9 mouse cellular contexts compared by ENCODE assay signal in genomic region chr16:90407541-90408289, GRCm38 (mm10). TPM values are rescaled to one million over a fixed set of nuclear protein-coding genes. Genes with fewer than 3 reads are reported as not detected.
A peak's percentile ranks its signal among the peaks of the same experiment; 100 is the strongest.
DNase-seq lines count a peak whose midpoint lies in the region; ATAC-seq and TF ChIP-seq lines count a peak whose summit lies in the region.
"Had no signal": no experiment of that assay in that cellular context is flagged by ENCODE, and none has a peak within 500 bp of the region (broad histone marks: within the 10 kb centered on the region; RNA-seq: fewer than 3 reads in every experiment).

No protein-coding gene starts in this region.

- H3K36me3 ChIP-seq in heart, postnatal 0 days (replicated peaks; ENCODE audit: control insufficient read depth, insufficient read depth, low read length), result no peaks in the 10 kb centered on the region
- no peaks in the 10 kb centered on the region for H3K36me3 ChIP-seq in hindbrain, embryonic 15.5 days
- H3K36me3 ChIP-seq in myocyte (ENCODE audit: control insufficient read depth, insufficient read depth), result no peaks in the 10 kb centered on the region

- no peak for TF ChIP-seq POLR2A in myocyte (IDR thresholded peaks at IDR 0.05; ENCODE audit: insufficient read length, low read depth)

- no peaks in the 10 kb centered on the region for H3K9me3 ChIP-seq in heart, postnatal 0 days (replicated peaks; ENCODE audit: control insufficient read depth, low read length)
- H3K9me3 ChIP-seq in hindbrain, embryonic 15.5 days, result no peaks in the 10 kb centered on the region

- H3K4me2 ChIP-seq in heart, postnatal 0 days (ENCODE audit: low read depth, low read length), result peak overlapping the region; percentile 21; the same call in 1 of the 2 replicates
- H3K4me2 ChIP-seq in hindbrain, embryonic 15.5 days, result 0 out of 2 replicates have a peak overlapping the region, but pooled peaks have one; percentile 1
- H3K4me2 ChIP-seq in myocyte (ENCODE audit: low read depth), result peak overlapping the region; percentile 69

- peak overlapping the region; percentile 37; the same call in 1 of the 2 replicates for H3K9ac ChIP-seq in heart, postnatal 0 days (replicated peaks; ENCODE audit: low read depth, low read length)
- no peak overlapping the region for H3K9ac ChIP-seq in hindbrain, embryonic 15.5 days

- H3K27ac ChIP-seq in heart, postnatal 0 days (ENCODE audit: low read depth), result peak overlapping the region; percentile 81
- peak overlapping the region; percentile 1; the same call in 1 of the 2 replicates for H3K27ac ChIP-seq in hindbrain, embryonic 15.5 days (replicated peaks)

- ATAC-seq in heart, postnatal 0 days (ENCODE audit: insufficient read depth, low read depth), result peak; percentile 47; the same call in 1 of the 2 replicates
- ATAC-seq in hindbrain, embryonic 15.5 days (ENCODE audit: low FRiP score, low read depth), result peak; percentile 67; the same call in 1 of the 2 replicates

- TF ChIP-seq EP300 in heart, postnatal 0 days (IDR thresholded peaks at IDR 0.05; ENCODE audit: low read depth), result no peak

- H3K79me2 ChIP-seq in myocyte (ENCODE audit: control insufficient read depth, insufficient read depth), result no peaks in the 10 kb centered on the region

- no peak overlapping the region for H3ac ChIP-seq in myocyte (ENCODE audit: control insufficient read depth, insufficient read length)

- H3K4me1 ChIP-seq in heart, postnatal 0 days (ENCODE audit: control insufficient read depth, insufficient read depth), result peaks cover 21% of the 10 kb centered on the region
- H3K4me1 ChIP-seq in hindbrain, embryonic 15.5 days (replicated peaks), result peaks cover 28% of the 10 kb centered on the region

- 29% methylated on average over 12 of the region's 12 CpGs for WGBS in heart, postnatal 0 days
- 16% methylated on average over 12 of the region's 12 CpGs for WGBS in hindbrain, embryonic 15.5 days

- no peak for TF ChIP-seq CTCF in heart, postnatal 0 days (IDR thresholded peaks at IDR 0.05; ENCODE audit: low read depth)

- no peak overlapping the region for H3K4me3 ChIP-seq in heart, postnatal 0 days (ENCODE audit: low read depth, low read length)
- no peak overlapping the region for H3K4me3 ChIP-seq in hindbrain, embryonic 15.5 days
- no peak overlapping the region for H3K4me3 ChIP-seq in myocyte

- peak; percentile 37 for DNase-seq in heart, postnatal 0 days (ENCODE audit: low spot score)
- no peak for DNase-seq in heart, adult 9 months (ENCODE audit: low spot score in 2 of 2)
- peak; percentile 76 for DNase-seq in embryo, embryonic 11 days
- no peak for DNase-seq in gastrocnemius, adult 18-20 months (ENCODE audit: low spot score)
- DNase-seq in right cerebral cortex, adult 2 months (ENCODE audit: low spot score in 2 of 2), result no peak
- no peak for DNase-seq in adipocyte (ENCODE audit: low spot score)
- DNase-seq: thymus, adult 2 months had no signal

- no peaks in the 10 kb centered on the region for H3K27me3 ChIP-seq in heart, postnatal 0 days (ENCODE audit: control insufficient read depth, insufficient read depth, low read length)
- no peaks in the 10 kb centered on the region for H3K27me3 ChIP-seq in hindbrain, embryonic 15.5 days
- no peaks in the 10 kb centered on the region for H3K27me3 ChIP-seq in myocyte (ENCODE audit: control insufficient read depth, insufficient read depth, insufficient read length)

TF ChIP-seq in myocyte, 11 proteins besides CTCF, POLR2A, EP300 and RAD21:
- TF ChIP-seq MYOD1 (IDR thresholded peaks at IDR 0.05; ENCODE audit: control insufficient read depth in 1 of 3, insufficient read length in 2 of 3, low read depth in 2 of 3) (peak in 2 of 3 experiments; percentile 62 to 79), CEBPB (IDR thresholded peaks at IDR 0.05; ENCODE audit: insufficient read depth, poor library complexity, severe bottlenecking) (no peak)

RNA-seq across cellular contexts. Expression of gene Hunk, which starts 21.9 kb away (rescaled TPM):
- total RNA-seq in heart, postnatal 0 days (2014; rRNA removed; ENCODE audit: low replicate concordance), result 3.3 and 7.7 TPM in 2 replicates
- 1.4 and 1.6 TPM in 2 replicates for polyA plus RNA-seq in heart, postnatal 0 days (2015; fragmentation: Nextera tagmentation; extraction: Ambion mirVana)
- polyA plus RNA-seq in hindbrain, embryonic 15.5 days (2015; fragmentation: Nextera tagmentation; extraction: Ambion mirVana), result 6.3 and 7.1 TPM in 2 replicates
- 0.37 TPM for polyA plus RNA-seq in myocyte (2012; fragmentation: generic; extraction: Trizol)
- total RNA-seq in gastrocnemius, adult 18-20 months (2021), result under 1 TPM; 0.17 to 0.32 TPM

Comparison
In these comparisons a context has a peak if more than half of its experiments do, and no peak if none do; other contexts are left out.
1. DNase-seq: peak in heart, postnatal 0 days (single experiment) and embryo, embryonic 11 days (single experiment); none in heart, adult 9 months (0 of 2), gastrocnemius, adult 18-20 months (single experiment), right cerebral cortex, adult 2 months (0 of 2) and adipocyte (single experiment).
2. H3K4me2 ChIP-seq: peak in every context shown above with its lines; median percentile 69 in myocyte; 21 in heart, postnatal 0 days; 1 in hindbrain, embryonic 15.5 days.